Mouse (Mus musculus) 3134 (cell line): Measurements from ENCODE around the gene Usp46.
"Not testable (repeated sequence)": the region's sequence is repeated elsewhere in the genome, so short reads cannot be mapped to it uniquely, and the experiment has no call there.

Source experiments
- DNase-seq: peaks from one replicate; pipeline ENCODE4 v3.0.0-alpha.2; 2011; ENCODE audit warnings: low spot score; ENCODE audit not compliant: insufficient read length; ENCODE audit errors: extremely low read depth

The Usp46 gene

GRCm38 (mm10) chr5:74028691-74029479, 39.3 kb downstream of the Usp46 start:
- DNase-seq: no peak

- DNase-seq: no peak
Observed at GRCm38 (mm10) chr5:74028221-74028620, 40.0 kb downstream of the Usp46 start.

- no peak for DNase-seq
Observed at GRCm38 (mm10) chr5:74020506-74020905, 47.7 kb downstream of the Usp46 start.

- no peak for DNase-seq
Observed at GRCm38 (mm10) chr5:74018870-74019565, 49.2 kb downstream of the Usp46 start.

GRCm38 (mm10) chr5:74017488-74017887, 50.7 kb downstream of the Usp46 start:
- no peak for DNase-seq

- DNase-seq: no peak
Observed at GRCm38 (mm10) chr5:74011629-74012028, 56.6 kb downstream of the Usp46 start.

GRCm38 (mm10) chr5:74007492-74008070, 60.6 kb downstream of the Usp46 start:
- DNase-seq: no peak

- no peak for DNase-seq
Observed at GRCm38 (mm10) chr5:74005936-74006335, 62.3 kb downstream of the Usp46 start.

GRCm38 (mm10) chr5:74001743-74002142, 66.5 kb downstream of the Usp46 start:
- DNase-seq: no peak

- DNase-seq: no peak
Observed at GRCm38 (mm10) chr5:73998966-73999365, 69.3 kb downstream of the Usp46 start.

- DNase-seq: no peak
Observed at GRCm38 (mm10) chr5:73994850-73995249, 73.4 kb downstream of the Usp46 start.

GRCm38 (mm10) chr5:73993538-73993937, 74.7 kb downstream of the Usp46 start:
- no peak for DNase-seq

- no peak for DNase-seq
Observed at GRCm38 (mm10) chr5:73992321-73992720, 75.9 kb downstream of the Usp46 start.

GRCm38 (mm10) chr5:73989532-73989931, 78.7 kb downstream of the Usp46 start:
- DNase-seq: no peak

- DNase-seq: no peak
Observed at GRCm38 (mm10) chr5:73987777-73988560, 80.3 kb downstream of the Usp46 start.

GRCm38 (mm10) chr5:73977426-73977825, 90.8 kb downstream of the Usp46 start:
- no peak for DNase-seq

- no peak for DNase-seq
Observed at GRCm38 (mm10) chr5:73971701-73972100, 96.5 kb downstream of the Usp46 start.

- DNase-seq: no peak
Observed at GRCm38 (mm10) chr5:73970024-73970628, 98.1 kb downstream of the Usp46 start.

- DNase-seq: no peak
Observed at GRCm38 (mm10) chr5:73969338-73969737, 98.9 kb downstream of the Usp46 start.

- DNase-seq: no peak
Observed at GRCm38 (mm10) chr5:73959779-73960178, 108.5 kb downstream of the Usp46 start.

- not testable (repeated sequence) for DNase-seq
Observed at GRCm38 (mm10) chr5:73958614-73959013, 109.6 kb downstream of the Usp46 start.
